Mouse (Mus musculus): ENCODE measurements at regions not wholly inside any gene's neighbourhood (a gene's known extent, or its start where the extent isn't known, plus 50 kb on each side); places are given as distances from the start of the nearest gene placed in this dataset.
"Not testable (repeated sequence)": the region's sequence is repeated elsewhere in the genome, so short reads cannot be mapped to it uniquely, and the experiment has no call there.

DNA sequence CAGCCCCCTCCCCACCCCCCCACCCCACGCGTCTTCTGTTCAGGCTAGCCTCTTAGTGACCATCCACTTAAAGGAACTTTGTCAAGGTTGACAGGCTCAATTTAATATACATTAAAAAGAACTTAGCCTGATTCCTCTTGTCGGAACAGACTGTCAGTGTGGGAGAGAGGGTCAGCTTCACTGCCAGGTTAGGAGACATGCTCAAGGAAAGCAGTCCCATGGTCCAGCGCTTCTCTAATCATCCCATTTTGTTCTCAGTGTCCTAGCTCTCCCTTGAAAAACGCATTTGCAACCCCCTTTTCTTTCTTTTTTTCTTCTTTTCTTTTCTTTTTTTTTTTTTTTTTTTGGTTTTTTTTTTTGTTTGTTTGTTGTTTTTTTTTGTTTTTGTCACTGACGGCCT is 131.4 kb upstream of the Tenm4 start:
- intact Hi-C loops (cut with DNase I) = no loop called here
- DNase-seq = no peak

GRCm38 (mm10) chr7:96041806-96042205 is 129.2 kb upstream of the Tenm4 start:
- intact Hi-C loops (cut with DNase I) = no loop called here
- DNase-seq = no peak

DNA sequence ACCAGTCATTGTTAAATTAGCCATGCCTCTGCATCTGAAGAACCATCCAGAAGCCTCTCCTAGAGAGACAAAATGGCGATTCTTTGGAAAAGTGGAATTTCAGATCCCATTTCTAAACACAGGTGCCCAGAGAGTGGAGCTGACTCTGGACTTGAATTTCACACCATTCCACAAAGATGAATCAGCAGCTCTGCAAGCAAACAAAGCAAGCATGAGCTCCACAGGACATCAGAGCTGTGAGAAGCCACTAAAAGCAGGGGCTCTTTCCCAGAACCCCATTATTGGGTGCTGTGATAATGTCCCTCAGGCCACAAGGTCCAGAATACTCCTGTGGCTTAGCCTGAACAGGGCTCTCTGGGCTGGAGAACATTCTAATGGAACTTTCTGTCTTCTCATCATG is 119.4 kb upstream of the Tenm4 start:
- intact Hi-C loops (cut with DNase I) = no loop called here
- no peak for DNase-seq

- DNase-seq; intact Hi-C loops (cut with DNase I): not testable (repeated sequence)
Observed at GRCm38 (mm10) chr7:96061599-96061998, 109.4 kb upstream of the Tenm4 start.

- DNase-seq = no peak
- intact Hi-C loops (cut with DNase I) = no loop called here
Observed at GRCm38 (mm10) chr7:96078511-96078910, 92.5 kb upstream of the Tenm4 start.

DNA sequence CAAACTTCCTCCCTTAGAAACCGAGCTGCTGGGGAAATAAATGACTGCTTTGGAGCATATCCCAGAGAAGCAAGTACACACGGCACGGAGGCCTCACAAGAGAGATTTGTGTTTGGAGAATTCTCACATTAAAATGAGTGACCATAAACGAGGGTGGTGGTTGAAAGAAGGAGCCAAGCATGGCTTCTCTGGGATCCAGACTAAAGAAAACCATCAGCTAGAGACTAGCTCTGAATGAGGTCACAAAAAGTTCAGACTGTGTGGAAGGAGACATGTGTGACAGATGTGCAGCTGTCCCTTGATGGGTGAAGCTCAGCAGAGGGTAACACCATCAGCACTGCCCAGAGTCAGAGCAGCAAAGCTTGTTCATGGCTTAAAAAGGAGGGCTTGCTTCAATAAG is 89.4 kb upstream of the Tenm4 start:
- intact Hi-C loops (cut with DNase I) = no loop called here
- DNase-seq = no peak

GRCm38 (mm10) chr7:96095185-96095584 is 75.9 kb upstream of the Tenm4 start:
- no peak for DNase-seq
- intact Hi-C loops (cut with DNase I) = no loop called here

DNA sequence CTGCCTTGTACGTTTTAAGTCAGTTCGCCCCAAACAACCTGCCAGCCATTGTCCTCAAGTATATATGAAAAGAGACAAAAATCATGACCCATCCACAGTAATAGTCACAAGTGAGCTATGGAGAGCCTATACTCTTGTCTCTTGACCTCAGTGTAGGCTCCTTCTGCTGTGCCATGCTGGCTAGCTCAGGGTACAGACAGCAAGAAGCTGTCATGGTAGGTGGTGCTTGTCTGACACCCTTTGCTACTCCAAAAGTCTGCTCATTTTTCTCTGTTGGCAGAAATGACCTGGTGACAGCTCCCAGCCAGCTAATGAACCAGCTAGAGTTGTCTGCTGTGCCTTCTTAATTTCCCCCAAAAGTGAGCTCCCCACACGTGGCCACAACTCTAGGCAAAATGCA is 75.3 kb upstream of the Tenm4 start:
- DNase-seq = no peak
- intact Hi-C loops (cut with DNase I) = no loop called here

DNA sequence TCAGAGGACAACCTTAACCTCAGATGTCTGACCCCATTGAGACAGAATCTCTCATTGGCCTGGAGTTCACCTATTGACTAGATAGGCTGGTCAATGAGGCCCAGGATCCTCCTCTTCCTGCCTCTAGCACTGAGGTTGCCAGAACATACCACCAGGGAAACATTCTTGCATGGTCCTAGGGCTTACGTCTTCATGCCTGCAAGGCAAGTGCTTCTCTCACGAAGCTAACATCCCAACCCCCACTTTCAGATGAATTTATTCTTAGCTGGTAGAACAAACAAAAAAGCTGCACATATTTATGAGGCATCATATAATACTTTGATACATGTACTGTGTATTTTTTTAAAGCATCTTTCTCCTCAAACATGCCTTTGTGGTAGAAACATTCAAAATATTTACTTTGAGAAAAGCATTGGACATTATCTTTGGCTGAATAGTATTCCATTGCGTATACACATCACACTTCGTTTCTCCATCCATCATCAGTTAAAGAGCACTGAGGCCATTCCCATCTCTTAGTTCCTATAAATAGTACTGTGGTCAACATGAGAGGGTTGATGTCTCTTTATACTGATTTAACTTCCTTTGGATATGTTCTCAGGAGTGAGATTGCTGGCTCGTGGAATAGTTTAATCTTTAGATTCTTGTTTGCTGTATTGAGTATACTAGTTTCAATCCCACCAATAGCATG is 72.2 kb upstream of the Tenm4 start:
- DNase-seq = no peak
- intact Hi-C loops (cut with DNase I) = no loop called here

DNA sequence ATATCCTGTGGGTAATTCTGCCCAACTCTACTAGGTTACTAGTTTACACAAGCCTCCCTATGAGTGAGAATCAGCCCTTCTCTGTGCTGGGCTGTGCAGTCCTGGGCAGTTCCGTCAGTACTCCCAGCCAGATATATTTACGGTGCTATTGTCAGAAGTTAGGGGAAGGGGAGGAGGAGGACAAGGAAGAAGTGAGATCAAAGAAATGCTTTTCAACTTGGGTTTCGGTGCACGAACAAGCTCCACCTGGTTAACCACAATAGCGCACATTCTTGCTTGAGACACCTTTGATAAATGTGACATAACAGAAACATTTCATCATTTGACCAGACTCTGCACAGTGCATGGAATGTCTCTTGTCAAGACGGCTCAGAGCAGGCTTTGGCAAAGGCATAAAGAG is 68.3 kb upstream of the Tenm4 start:
- DNase-seq = no peak
- intact Hi-C loops (cut with DNase I) = no loop called here

GRCm38 (mm10) chr7:96108768-96109167 is 62.3 kb upstream of the Tenm4 start:
- intact Hi-C loops (cut with DNase I) = no loop called here
- DNase-seq = no peak

- DNase-seq = no peak
- intact Hi-C loops (cut with DNase I) = no loop called here
Observed at GRCm38 (mm10) chr7:96120142-96120541, 50.9 kb upstream of the Tenm4 start.

Measured in heart, postnatal 14 days (tissue).